Mouse (Mus musculus) bone marrow, adult 2 months (tissue): ENCODE measurements around the gene Thap7.

Source experiments
- CTCF ChIP-seq: fragments of 200-500 bp; IDR thresholded peaks from 2 replicates; pipeline ENCODE4 v1.5.1; 2011; ENCODE audit warnings: low read length, control low read depth; ENCODE audit not compliant: control insufficient read depth, insufficient read depth
- POLR2A ChIP-seq: fragments of 200-500 bp; IDR thresholded peaks from 2 replicates; pipeline ENCODE4 v1.6.1; 2011; ENCODE audit warnings: low read depth, mild to moderate bottlenecking, control low read depth, low read length, borderline replicate concordance; ENCODE audit not compliant: control insufficient read depth

DNA sequence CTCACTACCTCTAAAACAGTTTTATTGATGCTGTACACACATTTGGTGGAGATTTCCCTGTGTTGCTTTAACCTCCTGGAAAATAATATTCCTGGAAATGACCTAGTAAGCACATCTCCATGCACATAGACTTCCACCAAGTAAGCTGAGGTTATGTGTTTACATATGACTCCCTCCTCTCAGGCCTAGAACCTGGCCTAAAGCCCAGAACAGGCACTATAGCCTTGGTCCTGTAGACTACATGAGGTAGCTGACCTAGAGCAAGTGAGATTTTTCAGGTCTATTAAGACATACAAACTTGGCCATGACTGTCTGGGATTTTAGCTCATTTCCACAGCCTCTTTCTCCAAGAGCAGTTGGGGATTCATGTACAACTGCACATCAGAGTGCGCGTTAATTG is 20.8 kb downstream of the Thap7 start:
- TF ChIP-seq CTCF = no peak
- TF ChIP-seq POLR2A = no peak
